Mouse (Mus musculus): ENCODE data around the gene D930048N14Rik. TPM values are rescaled to one million over a fixed set of nuclear protein-coding genes. Genes with fewer than 3 reads are reported as not detected.

The D930048N14Rik gene
- polyA plus RNA-seq, 1 experiment from 2014 or later = 3.2 TPM

DNA sequence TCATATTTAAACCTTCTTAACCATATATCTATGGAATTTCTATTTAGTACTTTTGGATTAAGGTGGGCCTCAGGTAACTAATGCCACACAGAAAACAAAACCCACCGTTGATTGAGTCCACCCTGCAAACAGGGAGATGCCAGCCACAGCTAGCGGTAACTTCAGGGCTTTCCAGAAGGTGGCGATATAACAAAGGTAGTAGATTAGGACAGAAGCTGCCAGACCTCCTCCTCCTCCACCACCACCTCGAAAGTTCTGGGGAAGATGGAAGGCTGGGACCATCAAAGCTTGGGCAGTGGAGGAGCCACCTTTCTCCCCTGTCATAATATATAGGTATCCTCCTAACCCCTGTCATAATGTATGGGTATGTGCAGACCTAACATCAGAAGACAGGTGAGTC lies 33.1 kb upstream of the D930048N14Rik start:
- no peak overlapping the region for H3K27ac ChIP-seq
- ATAC-seq = no peak

DNA sequence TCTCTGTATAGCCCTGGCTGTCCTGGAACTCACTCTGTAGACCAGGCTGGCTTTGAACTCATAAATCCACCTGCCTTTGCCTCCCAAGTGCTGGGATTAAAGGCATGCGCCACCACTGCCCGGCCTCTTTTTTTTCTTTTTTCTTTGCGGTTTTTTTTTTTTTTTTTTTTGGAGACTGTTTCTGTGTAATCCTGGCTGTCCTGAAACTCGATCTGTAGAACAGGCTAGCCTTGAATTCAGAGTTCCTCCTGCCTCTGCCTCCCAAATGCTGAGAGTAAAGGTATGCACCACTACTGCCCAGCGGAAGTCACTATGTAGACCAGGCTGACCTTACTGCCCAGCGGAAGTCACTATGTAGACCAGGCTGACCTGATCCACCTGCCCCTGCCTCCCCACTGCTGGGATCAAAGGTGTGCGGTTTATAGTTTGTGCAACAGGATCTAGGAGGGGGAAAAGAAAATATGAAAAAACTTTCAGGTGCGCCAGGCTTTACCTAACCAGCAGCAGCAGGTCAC lies 31.8 kb upstream of the D930048N14Rik start:
- Histone ChIP-seq H3K36me3 (peaks cover 16% of the 10 kb centered on the region), H3K27ac (0 out of 2 replicates have a peak overlapping the region, but pooled peaks have one; percentile 4), H3K4me3 (replicated peaks) (peak overlapping the region; percentile 77), H3K9ac (no peak overlapping the region), H3K9me3 (no peaks in the 10 kb centered on the region), H3K4me2 (replicated peaks) (peak overlapping the region; percentile 69), H3K4me1 (replicated peaks) (peaks cover 21% of the 10 kb centered on the region), H3K27me3 (replicated peaks) (no peaks in the 10 kb centered on the region)
- WGBS = 43% methylated on average over 8 of the region's 8 CpGs
- ATAC-seq = peak; percentile 34; the same call in 1 of the 2 replicates

More for the DNA sequence above, 33.1 kb upstream of the D930048N14Rik start:
- Histone ChIP-seq H3K4me2 (replicated peaks) (no peak overlapping the region), H3K9ac (no peak overlapping the region), H3K9me3 (no peaks in the 10 kb centered on the region), H3K36me3 (peaks cover 4% of the 10 kb centered on the region; the same call in 1 of the 2 replicates), H3K4me3 (replicated peaks) (no peak overlapping the region), H3K4me1 (replicated peaks) (peaks cover 21% of the 10 kb centered on the region), H3K27me3 (replicated peaks) (no peaks in the 10 kb centered on the region)
- 2% methylated on average over 4 of the region's 4 CpGs for WGBS

DNA sequence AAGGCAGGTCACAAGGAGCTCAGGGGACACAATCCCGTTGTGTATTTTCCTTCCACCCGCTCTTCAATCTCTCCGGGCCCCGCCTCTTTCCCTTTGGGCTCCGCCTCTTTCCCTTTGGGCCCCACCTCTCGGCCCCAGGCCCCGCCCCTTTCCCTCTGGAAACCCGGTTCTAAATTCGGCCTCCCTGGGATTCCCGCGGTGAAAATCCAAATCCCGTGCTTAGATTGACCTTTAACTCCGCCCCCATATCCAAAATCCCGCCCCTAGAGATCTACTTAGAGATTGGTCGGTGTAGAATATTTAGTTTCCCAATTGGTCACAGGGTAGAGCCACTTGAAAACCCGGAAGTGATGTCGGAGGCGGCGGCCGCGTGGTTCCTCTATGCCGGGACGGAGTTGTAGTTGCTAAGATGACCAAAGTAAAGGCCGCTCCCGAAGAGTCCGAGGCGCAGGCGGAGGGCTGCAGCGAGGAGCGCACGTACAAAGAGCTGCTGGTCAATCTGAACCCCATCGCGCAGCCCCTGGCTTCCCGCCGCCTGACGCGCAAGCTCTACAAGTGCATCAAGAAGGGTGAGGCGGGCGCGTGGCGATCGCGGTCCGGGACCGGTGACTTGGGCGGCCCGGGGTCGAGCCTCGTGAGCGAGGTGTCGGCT lies 31.2 kb upstream of the D930048N14Rik start, which contains the start of gene Nhp2:
TSS of gene Nhp2 (plus strand) at position 327 of the 652 bp plus-strand sequence.
- H3K9me3 ChIP-seq = no peaks in the 10 kb centered on the region
- H3K9ac ChIP-seq = peak within 1 kb of the TSS; percentile 65
- no peaks in the 10 kb centered on the region for H3K27me3 ChIP-seq (replicated peaks)
- H3K4me2 ChIP-seq (replicated peaks) = peak within 1 kb of the TSS; percentile 69
- H3K36me3 ChIP-seq = peaks cover 20% of the 10 kb centered on the region
- under 1% methylated on average over 51 of the region's 51 CpGs for WGBS
- peaks cover 19% of the 10 kb centered on the region for H3K4me1 ChIP-seq (replicated peaks)
- peak within 1 kb of the TSS; percentile 63 for H3K27ac ChIP-seq
- H3K4me3 ChIP-seq (replicated peaks) = peak within 1 kb of the TSS; percentile 77
- peak; percentile 90 for ATAC-seq

DNA sequence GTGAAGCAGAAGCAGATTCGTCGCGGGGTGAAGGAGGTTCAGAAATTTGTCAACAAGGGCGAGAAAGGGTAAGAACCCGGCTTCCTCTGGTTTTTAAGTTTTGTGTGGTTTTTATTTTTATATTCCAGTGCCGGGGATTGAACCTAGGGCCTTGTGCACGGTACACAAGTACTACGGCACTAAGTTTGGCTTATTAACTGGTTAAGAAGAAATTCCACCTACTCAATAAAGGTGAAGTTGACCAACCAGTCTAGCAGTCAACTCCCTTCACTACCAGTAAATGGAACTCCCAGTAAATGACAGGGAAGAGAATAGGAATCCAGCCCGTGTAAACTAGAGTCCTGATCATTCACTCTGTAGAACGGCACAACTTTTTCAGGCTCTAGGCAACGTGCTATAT lies 30.7 kb upstream of the D930048N14Rik start:
- Histone ChIP-seq H3K9ac (peak overlapping the region; percentile 65), H3K36me3 (peaks cover 24% of the 10 kb centered on the region), H3K9me3 (no peaks in the 10 kb centered on the region), H3K27me3 (replicated peaks) (no peaks in the 10 kb centered on the region), H3K4me2 (replicated peaks) (peak overlapping the region; percentile 69), H3K27ac (peak overlapping the region; percentile 63; the same call in 1 of the 2 replicates), H3K4me3 (replicated peaks) (peak overlapping the region; percentile 77), H3K4me1 (replicated peaks) (peaks cover 14% of the 10 kb centered on the region)
- ATAC-seq = no peak
- 1% methylated on average over 11 of the region's 11 CpGs for WGBS

DNA sequence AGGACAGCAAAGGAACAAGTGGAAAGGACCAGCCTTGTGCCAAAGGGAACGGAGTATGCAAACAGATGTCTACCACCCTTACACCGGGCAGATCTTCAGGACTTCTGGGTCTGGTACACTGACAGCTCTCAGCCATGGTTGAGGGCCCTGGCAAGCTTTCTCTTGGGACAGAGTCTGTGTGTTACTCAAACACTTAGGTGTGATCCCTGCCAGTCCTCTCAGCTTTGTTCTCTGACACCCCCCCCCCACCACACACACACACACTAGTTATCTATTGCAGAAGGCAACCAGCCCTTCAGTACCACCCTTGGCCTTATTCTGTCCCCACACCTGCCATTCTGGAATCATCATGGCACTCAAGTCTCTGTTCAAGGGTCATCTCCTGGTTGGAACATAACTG lies 29.0 kb upstream of the D930048N14Rik start:
- 98% methylated on average over 2 of the region's 2 CpGs for WGBS
- Histone ChIP-seq H3K9ac (no peak overlapping the region), H3K4me2 (replicated peaks) (0 out of 2 replicates have a peak overlapping the region, but pooled peaks have one; percentile 69), H3K4me3 (replicated peaks) (no peak overlapping the region), H3K9me3 (no peaks in the 10 kb centered on the region), H3K27me3 (replicated peaks) (no peaks in the 10 kb centered on the region), H3K4me1 (replicated peaks) (peaks cover 12% of the 10 kb centered on the region; the same call in 1 of the 2 replicates), H3K27ac (no peak overlapping the region), H3K36me3 (peaks cover 31% of the 10 kb centered on the region)
- ATAC-seq = no peak

DNA sequence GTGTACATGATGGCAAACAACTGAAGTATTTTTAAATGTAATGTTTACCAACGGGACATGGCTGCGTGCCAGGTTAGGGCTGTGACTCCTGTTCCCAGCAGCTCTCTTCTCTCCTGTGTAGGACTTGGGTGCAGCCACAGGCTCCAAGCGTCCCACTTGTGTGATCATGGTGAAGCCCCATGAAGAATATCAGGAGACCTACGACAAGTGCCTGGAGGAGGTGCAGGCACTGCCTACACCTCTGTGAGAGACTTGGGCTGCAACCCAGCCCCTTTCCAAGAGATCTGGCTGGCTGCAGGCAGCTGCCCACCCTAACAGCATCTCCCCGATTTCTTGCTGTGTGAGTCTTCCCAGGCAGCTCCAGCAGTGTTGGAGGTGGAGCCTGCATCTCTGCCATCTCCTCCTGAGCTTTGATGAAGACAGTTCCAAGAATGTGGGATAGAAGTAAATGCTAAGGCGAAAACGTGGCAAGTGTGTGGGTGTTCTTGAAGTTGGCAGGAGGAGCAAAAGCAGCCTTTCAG lies 27.7 kb upstream of the D930048N14Rik start:
- Histone ChIP-seq H3K27me3 (replicated peaks) (no peaks in the 10 kb centered on the region), H3K4me3 (replicated peaks) (no peak overlapping the region), H3K9ac (no peak overlapping the region), H3K9me3 (no peaks in the 10 kb centered on the region), H3K4me1 (replicated peaks) (peaks cover 12% of the 10 kb centered on the region; the same call in 1 of the 2 replicates), H3K4me2 (replicated peaks) (no peak overlapping the region), H3K27ac (no peak overlapping the region), H3K36me3 (peaks cover 36% of the 10 kb centered on the region)
- no peak for ATAC-seq
- 83% methylated on average over 7 of the region's 7 CpGs for WGBS

DNA sequence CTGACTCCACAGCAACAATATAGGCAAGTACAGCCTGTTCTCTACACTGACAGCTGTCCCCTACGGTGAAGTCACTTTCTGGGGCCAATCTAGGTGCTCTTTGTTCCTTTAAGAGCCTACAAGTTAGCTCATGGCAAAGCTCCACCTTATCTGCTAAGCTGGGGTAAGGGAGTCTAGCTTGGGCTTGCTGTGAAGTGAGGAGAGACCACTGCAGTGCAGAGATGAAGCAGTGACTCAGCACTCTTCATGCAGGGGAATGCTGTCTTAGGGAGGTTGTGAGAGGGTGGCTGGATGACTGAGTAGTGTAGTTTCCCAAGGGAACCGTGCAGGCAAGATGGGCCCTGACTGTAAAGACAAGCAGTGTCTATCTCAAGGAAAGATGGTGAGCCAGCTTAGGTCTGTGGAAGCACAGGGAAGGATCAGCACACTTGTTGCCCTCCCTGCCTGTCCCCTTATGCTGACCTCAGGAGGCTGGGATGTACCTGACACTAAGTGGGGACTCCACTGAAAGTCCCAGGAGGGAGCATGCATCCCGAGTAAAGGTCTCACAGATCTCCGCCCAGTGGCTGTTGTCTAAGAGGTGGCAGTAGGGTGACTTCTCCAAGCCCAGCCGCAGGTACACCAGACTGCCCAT lies 25.4 kb upstream of the D930048N14Rik start:
- no peak overlapping the region for H3K27ac ChIP-seq
- peaks cover 11% of the 10 kb centered on the region; the same call in 1 of the 2 replicates for H3K4me1 ChIP-seq (replicated peaks)
- H3K4me2 ChIP-seq (replicated peaks) = no peak overlapping the region
- H3K4me3 ChIP-seq (replicated peaks) = no peak overlapping the region
- no peak for ATAC-seq
- H3K9me3 ChIP-seq = no peaks in the 10 kb centered on the region
- H3K36me3 ChIP-seq = peaks cover 37% of the 10 kb centered on the region
- WGBS = 78% methylated on average over 5 of the region's 5 CpGs
- H3K9ac ChIP-seq = no peak overlapping the region
- H3K27me3 ChIP-seq (replicated peaks) = no peaks in the 10 kb centered on the region

DNA sequence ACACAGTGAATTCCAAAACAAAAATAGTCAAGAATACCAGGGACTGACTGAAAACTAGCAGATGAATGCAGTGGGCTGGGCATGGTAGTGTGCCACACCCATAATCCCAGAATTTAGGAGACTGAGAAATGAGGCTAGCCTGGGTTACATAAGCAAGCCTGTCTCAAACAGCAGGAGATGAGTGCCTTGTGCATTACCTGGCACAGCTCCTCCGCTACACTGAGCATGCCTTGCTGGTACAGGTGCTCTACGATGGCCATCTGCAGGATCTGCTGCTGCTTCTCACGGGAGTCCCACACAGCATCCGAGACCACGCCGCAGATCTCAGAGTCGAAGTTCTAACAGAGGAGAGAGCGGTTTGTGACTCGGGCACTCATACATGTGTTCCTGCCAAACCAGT lies 23.3 kb upstream of the D930048N14Rik start:
- no peak overlapping the region for H3K27ac ChIP-seq
- peaks cover 36% of the 10 kb centered on the region for H3K36me3 ChIP-seq
- no peak for ATAC-seq
- no peak overlapping the region for H3K4me2 ChIP-seq (replicated peaks)
- H3K4me3 ChIP-seq (replicated peaks) = no peak overlapping the region
- H3K4me1 ChIP-seq (replicated peaks) = no peaks in the 10 kb centered on the region
- 90% methylated on average over 9 of the region's 9 CpGs for WGBS
- H3K9me3 ChIP-seq = no peaks in the 10 kb centered on the region
- no peaks in the 10 kb centered on the region for H3K27me3 ChIP-seq (replicated peaks)
- no peak overlapping the region for H3K9ac ChIP-seq

DNA sequence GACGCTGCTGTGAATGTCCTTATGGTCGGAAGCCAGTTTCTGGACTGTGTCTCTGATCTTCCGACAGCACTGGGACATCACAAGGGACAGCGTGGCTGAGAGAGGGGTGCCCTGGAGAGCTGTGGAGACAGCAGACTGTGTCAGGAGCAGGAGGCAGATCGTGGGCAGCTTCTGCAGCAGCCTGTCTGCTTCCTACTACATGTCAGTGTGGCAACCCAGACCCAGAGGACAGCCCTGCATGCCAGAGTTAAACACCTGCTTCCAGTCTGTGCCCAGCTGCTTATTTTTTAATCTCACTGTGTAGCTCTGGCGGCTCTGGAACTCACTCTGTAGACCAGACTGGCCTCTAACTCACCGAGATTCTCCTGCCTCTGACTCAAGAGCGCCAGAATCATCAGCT lies 22.8 kb upstream of the D930048N14Rik start:
- WGBS = 82% methylated on average over 8 of the region's 8 CpGs
- Histone ChIP-seq H3K4me2 (replicated peaks) (no peak overlapping the region), H3K27me3 (replicated peaks) (no peaks in the 10 kb centered on the region), H3K36me3 (peaks cover 31% of the 10 kb centered on the region), H3K9ac (no peak overlapping the region), H3K4me3 (replicated peaks) (no peak overlapping the region), H3K4me1 (replicated peaks) (no peaks in the 10 kb centered on the region), H3K9me3 (no peaks in the 10 kb centered on the region), H3K27ac (no peak overlapping the region)
- no peak for ATAC-seq

DNA sequence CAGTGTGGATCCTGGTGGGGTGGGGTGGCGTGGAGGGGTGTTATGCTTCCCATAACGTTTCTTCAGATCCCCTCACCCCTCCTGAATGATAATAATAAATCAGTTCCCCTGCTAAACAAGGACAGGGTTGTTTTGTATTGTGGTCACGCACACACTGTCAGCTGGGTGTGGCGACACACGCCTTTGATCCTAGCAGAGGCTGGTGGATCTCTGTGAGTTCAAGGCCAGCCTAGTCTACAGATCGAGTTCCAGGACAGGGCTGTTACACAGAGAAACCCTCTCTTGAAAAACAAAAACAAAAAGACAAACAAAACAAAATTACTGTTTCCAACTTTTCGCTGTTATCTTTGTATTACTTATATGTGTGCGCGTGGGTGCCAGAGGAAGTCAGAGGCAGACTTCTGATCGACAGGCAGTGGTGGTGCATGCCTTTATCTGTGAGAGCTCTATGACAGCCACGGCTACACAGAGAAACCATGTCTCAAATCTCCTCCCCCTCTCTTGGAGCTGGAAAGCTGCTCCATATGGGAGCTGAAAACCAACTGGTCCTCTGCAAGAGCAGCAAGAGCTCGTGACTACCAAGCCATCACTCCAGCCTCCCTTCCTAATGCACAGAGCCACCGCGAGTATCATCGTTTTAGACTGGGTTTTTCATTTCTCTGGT lies 21.0 kb upstream of the D930048N14Rik start:
- H3K4me1 ChIP-seq (replicated peaks) = no peaks in the 10 kb centered on the region
- no peaks in the 10 kb centered on the region for H3K27me3 ChIP-seq (replicated peaks)
- no peak for ATAC-seq
- H3K27ac ChIP-seq = no peak overlapping the region
- H3K9ac ChIP-seq = no peak overlapping the region
- H3K4me2 ChIP-seq (replicated peaks) = no peak overlapping the region
- H3K9me3 ChIP-seq = no peaks in the 10 kb centered on the region
- no peak overlapping the region for H3K4me3 ChIP-seq (replicated peaks)
- peaks cover 16% of the 10 kb centered on the region; the same call in 1 of the 2 replicates for H3K36me3 ChIP-seq
- 81% methylated on average over 15 of the region's 15 CpGs for WGBS

DNA sequence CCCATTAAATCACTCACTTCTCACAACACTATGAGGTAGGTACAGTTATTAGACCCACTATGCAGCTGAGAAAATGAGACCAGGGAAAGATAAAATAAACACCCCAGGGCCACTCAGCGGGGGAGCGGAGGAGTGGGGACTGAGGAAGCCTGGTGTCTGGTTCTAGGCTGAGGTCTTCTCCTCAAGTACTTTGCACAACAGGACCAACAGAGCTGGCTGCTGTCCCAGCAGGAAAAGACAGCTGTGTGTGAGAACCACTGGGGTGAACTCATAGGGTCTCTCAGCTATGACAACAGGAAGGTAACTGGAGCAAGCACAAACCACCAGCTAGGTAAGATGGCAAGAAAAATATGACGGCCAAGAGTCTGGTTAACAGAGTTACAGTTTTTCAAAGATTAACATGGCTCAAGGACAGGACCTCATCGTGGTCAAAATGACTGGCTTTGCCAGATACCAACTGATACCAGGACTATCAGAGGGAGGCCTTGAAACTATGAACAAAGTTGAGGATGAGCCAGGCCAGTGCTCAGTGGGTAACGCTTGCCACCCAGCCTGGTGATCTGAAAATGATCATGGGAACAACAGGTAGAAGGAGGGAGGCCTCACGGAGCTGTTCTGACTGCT lies 18.5 kb upstream of the D930048N14Rik start:
- Histone ChIP-seq H3K9ac (no peak overlapping the region), H3K9me3 (no peaks in the 10 kb centered on the region), H3K4me1 (replicated peaks) (peaks cover 4% of the 10 kb centered on the region), H3K36me3 (peaks cover 6% of the 10 kb centered on the region; the same call in 1 of the 2 replicates), H3K4me2 (replicated peaks) (no peak overlapping the region), H3K4me3 (replicated peaks) (no peak overlapping the region), H3K27ac (no peak overlapping the region), H3K27me3 (replicated peaks) (no peaks in the 10 kb centered on the region)
- ATAC-seq = no peak
- 83% methylated on average over 6 of the region's 6 CpGs for WGBS

Data from intestine, embryonic 15.5 days (tissue).